Mouse (Mus musculus) stomach, postnatal 0 days (tissue): ENCODE data around the gene Lhfpl3. TPM values are rescaled to one million over a fixed set of nuclear protein-coding genes. Genes with fewer than 3 reads are reported as not detected.

ENCODE experiments used
- ATAC-seq: fragments of 200-750 bp; cut with Nextera tagmentation; 2 replicates; pipeline ENCODE4 v1.8.0; 2017; ENCODE audit not compliant: low FRiP score, low TSS enrichment
- DNase-seq: peaks from one replicate; pipeline ENCODE4 v3.0.0-alpha.2; 2016; ENCODE audit warnings: low spot score
- H3K27ac ChIP-seq: fragments of 300-500 bp; sonication (generic); replicated peaks from 2 replicates; pipeline ENCODE4 v1.5.1; 2014; ENCODE audit warnings: mild to moderate bottlenecking, control low read depth
- H3K27me3 ChIP-seq: fragments of 300-500 bp; sonication (generic); 2 replicates; pipeline ENCODE4 v1.6.1; 2014; ENCODE audit warnings: low read length; ENCODE audit not compliant: control insufficient read depth, insufficient read depth
- H3K36me3 ChIP-seq: fragments of 300-500 bp; sonication (generic); 2 replicates; pipeline ENCODE4 v1.6.1; 2014; ENCODE audit warnings: low read length, mixed read lengths; ENCODE audit not compliant: control insufficient read depth, insufficient read depth
- H3K4me1 ChIP-seq: fragments of 300-500 bp; sonication (generic); replicated peaks from 2 replicates; pipeline ENCODE4 v1.6.1; 2014; ENCODE audit warnings: antibody characterized with exemption; ENCODE audit not compliant: control insufficient read depth, insufficient read depth
- H3K4me2 ChIP-seq: fragments of 300-500 bp; sonication (generic); replicated peaks from 2 replicates; pipeline ENCODE4 v1.6.1; 2014; ENCODE audit warnings: low read depth, mild to moderate bottlenecking, control low read depth, moderate library complexity
- H3K4me3 ChIP-seq: fragments of 300-500 bp; sonication (generic); 2 replicates; pipeline ENCODE4 v1.5.1; 2014; ENCODE audit warnings: low read depth, low read length, control low read depth
- H3K9ac ChIP-seq: fragments of 300-500 bp; sonication (generic); 2 replicates; pipeline ENCODE4 v1.6.1; 2014; ENCODE audit warnings: mild to moderate bottlenecking, low read length, control low read depth, mixed read lengths
- H3K9me3 ChIP-seq: fragments of 300-500 bp; sonication (generic); 2 replicates; pipeline ENCODE4 v1.6.1; 2016; ENCODE audit warnings: low read length; ENCODE audit not compliant: control insufficient read depth
- CTCF ChIP-seq: IDR thresholded peaks from 2 replicates; pipeline ENCODE4 v1.5.1; 2016; ENCODE audit warnings: antibody characterized with exemption, low read depth, mild to moderate bottlenecking, moderate library complexity
- EP300 ChIP-seq: optimal IDR thresholded peaks from 2 replicates; pipeline ENCODE3; 2016; ENCODE audit warnings: antibody characterized with exemption
- WGBS: fragments of 180-500 bp; shearing (Covaris S2); extraction: QIAGEN DNeasy Blood & Tissue Kit; methylation state at CpG from one replicate; pipeline ENCODE4 v1.1.7; 2014; 5-methylcytosine and 5-hydroxymethylcytosine counted together
- polyA plus RNA-seq: library from polyadenylated mRNA; unstranded; fragments of >200 nt; fragmentation: Nextera tagmentation; extraction: Ambion mirVana; gene quantifications from 2 replicates; pipeline ENCODE4 v1.2.1, GENCODE M21; 2015

The Lhfpl3 gene
- polyA plus RNA-seq, 1 experiment from 2014 or later = 0.23 TPM

GRCm38 (mm10) chr5:23111307-23111706 is 365.4 kb downstream of the Lhfpl3 start:
- Histone ChIP-seq H3K9ac (no peak overlapping the region), H3K9me3 (no peaks in the 10 kb centered on the region), H3K4me2 (no peak overlapping the region), H3K36me3 (no peaks in the 10 kb centered on the region), H3K4me1 (no peaks in the 10 kb centered on the region), H3K4me3 (no peak overlapping the region), H3K27me3 (no peaks in the 10 kb centered on the region), H3K27ac (no peak overlapping the region)
- ATAC-seq (no peak), DNase-seq (no peak)
- 79% methylated on average over 6 of the region's 6 CpGs for WGBS
- TF ChIP-seq EP300 (no peak), CTCF (no peak)

- Histone ChIP-seq H3K36me3 (no peaks in the 10 kb centered on the region), H3K27me3 (no peaks in the 10 kb centered on the region), H3K9me3 (no peaks in the 10 kb centered on the region), H3K4me1 (no peaks in the 10 kb centered on the region), H3K4me3 (no peak overlapping the region), H3K9ac (no peak overlapping the region), H3K27ac (no peak overlapping the region), H3K4me2 (no peak overlapping the region)
- ATAC-seq (no peak), DNase-seq (no peak)
- TF ChIP-seq CTCF (no peak), EP300 (no peak)
- 92% methylated on average over 4 of the region's 4 CpGs for WGBS
Observed at GRCm38 (mm10) chr5:23114249-23114648, 368.4 kb downstream of the Lhfpl3 start.

- Histone ChIP-seq H3K9ac (no peak overlapping the region), H3K27ac (no peak overlapping the region), H3K27me3 (no peaks in the 10 kb centered on the region), H3K4me1 (no peaks in the 10 kb centered on the region), H3K4me2 (no peak overlapping the region), H3K9me3 (no peaks in the 10 kb centered on the region), H3K4me3 (no peak overlapping the region), H3K36me3 (no peaks in the 10 kb centered on the region)
- DNase-seq = no peak
- ATAC-seq = no peak
- no peak for TF ChIP-seq EP300
- no peak for TF ChIP-seq CTCF
- WGBS = 61% methylated on average over 2 of the region's 2 CpGs
Observed at GRCm38 (mm10) chr5:23126851-23127250, 381.0 kb downstream of the Lhfpl3 start.

- WGBS = 83% methylated on average over 9 of the region's 9 CpGs
- DNase-seq (no peak), ATAC-seq (no peak)
- H3K27me3 ChIP-seq = no peaks in the 10 kb centered on the region
- TF ChIP-seq EP300 (no peak), CTCF (no peak)
- no peaks in the 10 kb centered on the region for H3K9me3 ChIP-seq
- no peak overlapping the region for H3K4me3 ChIP-seq
- H3K4me1 ChIP-seq = no peaks in the 10 kb centered on the region
- H3K4me2 ChIP-seq = no peak overlapping the region
- no peaks in the 10 kb centered on the region for H3K36me3 ChIP-seq
- H3K27ac ChIP-seq = no peak overlapping the region
- H3K9ac ChIP-seq = no peak overlapping the region
Observed at GRCm38 (mm10) chr5:23140183-23140921, 394.5 kb downstream of the Lhfpl3 start.

- ATAC-seq (no peak), DNase-seq (no peak)
- no peak overlapping the region for H3K9ac ChIP-seq
- no peak overlapping the region for H3K27ac ChIP-seq
- H3K36me3 ChIP-seq = no peaks in the 10 kb centered on the region
- no peak overlapping the region for H3K4me3 ChIP-seq
- H3K9me3 ChIP-seq = no peaks in the 10 kb centered on the region
- no peaks in the 10 kb centered on the region for H3K4me1 ChIP-seq
- no peak for TF ChIP-seq EP300
- no peak for TF ChIP-seq CTCF
- H3K4me2 ChIP-seq = no peak overlapping the region
- no peaks in the 10 kb centered on the region for H3K27me3 ChIP-seq
- 65% methylated on average over 4 of the region's 4 CpGs for WGBS
Observed at GRCm38 (mm10) chr5:23153210-23153609, 407.4 kb downstream of the Lhfpl3 start.

GRCm38 (mm10) chr5:23154439-23154838 is 408.6 kb downstream of the Lhfpl3 start:
- Histone ChIP-seq H3K4me3 (no peak overlapping the region), H3K4me1 (no peaks in the 10 kb centered on the region), H3K9ac (no peak overlapping the region), H3K4me2 (no peak overlapping the region), H3K27ac (no peak overlapping the region), H3K36me3 (no peaks in the 10 kb centered on the region), H3K27me3 (no peaks in the 10 kb centered on the region), H3K9me3 (no peaks in the 10 kb centered on the region)
- TF ChIP-seq EP300 (no peak), CTCF (peak; percentile 45)
- ATAC-seq (no peak), DNase-seq (no peak)
- WGBS = 95% methylated on average over 1 of the region's 1 CpGs
